Mouse (Mus musculus) embryonic fibroblast, embryonic 13.5 days (primary cell): ENCODE measurements around the gene Zranb3. TPM values are rescaled to one million over a fixed set of nuclear protein-coding genes. Genes with fewer than 3 reads are reported as not detected.
A peak's percentile ranks its signal among the peaks of the same experiment; 100 is the strongest.

Source experiments
- H3K27ac ChIP-seq: 2 replicates; pipeline ENCODE4 v1.5.1; 2012; ENCODE audit warnings: low read length, control low read depth, inconsistent platforms; ENCODE audit not compliant: insufficient read depth
- H3K4me1 ChIP-seq: 2 replicates; pipeline ENCODE4 v1.6.1; 2011; ENCODE audit warnings: low read length; ENCODE audit not compliant: control insufficient read depth, insufficient read depth
- H3K4me3 ChIP-seq: 2 replicates; pipeline ENCODE4 v1.5.1; 2011; ENCODE audit warnings: mild to moderate bottlenecking, control low read depth, low read length; ENCODE audit not compliant: insufficient read depth
- CTCF ChIP-seq: IDR thresholded peaks from 2 replicates; pipeline ENCODE4 v1.5.1; 2011; ENCODE audit warnings: mild to moderate bottlenecking, control low read depth, low read length, moderate library complexity, borderline replicate concordance; ENCODE audit not compliant: insufficient read depth
- POLR2A ChIP-seq: IDR thresholded peaks from 2 replicates; pipeline ENCODE4 v1.6.1; 2011; ENCODE audit warnings: low read depth, mild to moderate bottlenecking, control low read depth, low read length, moderate library complexity
- polyA plus RNA-seq: library from polyadenylated mRNA; stranded (reverse); fragments of >200 nt; gene quantifications from 2 replicates; pipeline ENCODE4 v1.2.4, GENCODE M21; 2011; ENCODE audit warnings: low read depth; ENCODE audit not compliant: missing spikeins, insufficient read length

Zranb3 gene
- polyA plus RNA-seq, 1 experiment = 10.9 TPM

- H3K4me3 ChIP-seq = no peak overlapping the region
- TF ChIP-seq POLR2A = no peak
- no peak for TF ChIP-seq CTCF
Observed at GRCm38 (mm10) chr1:128082800-128083199, 20.0 kb downstream of the Zranb3 start.

GRCm38 (mm10) chr1:128081873-128082272 lies 21.0 kb downstream of the Zranb3 start:
- no peak for TF ChIP-seq POLR2A
- TF ChIP-seq CTCF = no peak
- no peak overlapping the region for H3K4me3 ChIP-seq
- no peak overlapping the region for H3K27ac ChIP-seq
- H3K4me1 ChIP-seq = no peaks in the 10 kb centered on the region

More at GRCm38 (mm10) chr1:128082800-128083199, 20.0 kb downstream of the Zranb3 start:
- Histone ChIP-seq H3K4me1 (no peaks in the 10 kb centered on the region), H3K27ac (no peak overlapping the region)

- H3K27ac ChIP-seq = no peak overlapping the region
- no peak overlapping the region for H3K4me3 ChIP-seq
- TF ChIP-seq POLR2A (no peak), CTCF (no peak)
Observed at GRCm38 (mm10) chr1:128080936-128081696, 21.7 kb downstream of the Zranb3 start.

GRCm38 (mm10) chr1:128078646-128079045 lies 24.2 kb downstream of the Zranb3 start:
- no peak overlapping the region for H3K4me3 ChIP-seq
- peak overlapping the region; percentile 52; the same call in 1 of the 2 replicates for H3K27ac ChIP-seq
- no peaks in the 10 kb centered on the region for H3K4me1 ChIP-seq
- TF ChIP-seq POLR2A = no peak
- no peak for TF ChIP-seq CTCF

More at GRCm38 (mm10) chr1:128080936-128081696, 21.7 kb downstream of the Zranb3 start:
- no peaks in the 10 kb centered on the region for H3K4me1 ChIP-seq

GRCm38 (mm10) chr1:128077788-128078187 lies 25.1 kb downstream of the Zranb3 start:
- TF ChIP-seq CTCF (no peak), POLR2A (no peak)
- no peaks in the 10 kb centered on the region for H3K4me1 ChIP-seq
- H3K4me3 ChIP-seq = no peak overlapping the region
- no peak overlapping the region for H3K27ac ChIP-seq

- TF ChIP-seq POLR2A = no peak
- no peak for TF ChIP-seq CTCF
- H3K4me1 ChIP-seq = no peaks in the 10 kb centered on the region
- no peak overlapping the region for H3K4me3 ChIP-seq
- H3K27ac ChIP-seq = no peak overlapping the region
Observed at GRCm38 (mm10) chr1:128076791-128077479, 25.9 kb downstream of the Zranb3 start.

GRCm38 (mm10) chr1:128073051-128073450 lies 29.8 kb downstream of the Zranb3 start:
- TF ChIP-seq CTCF (no peak), POLR2A (no peak)
- H3K27ac ChIP-seq = no peak overlapping the region
- peaks cover 4% of the 10 kb centered on the region; the same call in 1 of the 2 replicates for H3K4me1 ChIP-seq
- no peak overlapping the region for H3K4me3 ChIP-seq

GRCm38 (mm10) chr1:128070003-128070402 lies 32.8 kb downstream of the Zranb3 start:
- TF ChIP-seq POLR2A = no peak
- TF ChIP-seq CTCF = no peak
- H3K4me1 ChIP-seq = peaks cover 4% of the 10 kb centered on the region; the same call in 1 of the 2 replicates

GRCm38 (mm10) chr1:128068945-128069397 lies 33.9 kb downstream of the Zranb3 start:
- no peak for TF ChIP-seq CTCF
- TF ChIP-seq POLR2A = peak; percentile 29; the same call in 1 of the 2 replicates
- no peak overlapping the region for H3K4me3 ChIP-seq
- H3K27ac ChIP-seq = peak overlapping the region; percentile 96
- H3K4me1 ChIP-seq = peaks cover 4% of the 10 kb centered on the region; the same call in 1 of the 2 replicates

More at GRCm38 (mm10) chr1:128070003-128070402, 32.8 kb downstream of the Zranb3 start:
- H3K4me3 ChIP-seq = no peak overlapping the region
- no peak overlapping the region; the same call in 1 of the 2 replicates for H3K27ac ChIP-seq
